Mouse (Mus musculus): Measurements from ENCODE around the gene Ppt2. TPM values are rescaled to one million over a fixed set of nuclear protein-coding genes. Genes with fewer than 3 reads are reported as not detected.

The Ppt2 gene
- polyA plus RNA-seq, 1 experiment from 2014 or later = 10.7 TPM

DNA sequence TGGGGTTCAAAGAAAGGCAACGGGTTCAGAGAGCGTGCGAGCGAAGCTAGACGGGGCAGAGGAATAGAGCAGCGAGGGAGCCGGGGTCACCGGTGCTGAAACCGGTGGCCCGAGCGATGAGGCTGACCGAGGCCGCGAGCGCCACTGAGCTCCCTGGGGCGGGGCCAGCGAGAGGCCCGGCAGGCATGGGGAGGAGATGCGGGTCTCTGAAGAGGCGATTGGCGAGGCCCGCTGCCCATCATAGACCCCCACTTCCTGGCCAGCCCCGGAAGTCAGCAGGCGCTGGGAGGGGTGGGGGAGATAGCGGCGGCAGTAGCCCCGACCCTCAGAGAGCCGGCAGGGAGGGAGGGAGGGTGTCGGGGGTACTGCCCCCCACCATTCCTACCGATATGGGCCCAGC is 22.7 kb downstream of the Ppt2 start:
- Histone ChIP-seq H3K9me3 (replicated peaks) (no peaks in the 10 kb centered on the region), H3K36me3 (replicated peaks) (peaks cover 21% of the 10 kb centered on the region), H3K27ac (replicated peaks) (peak overlapping the region; percentile 89), H3K4me2 (peak overlapping the region; percentile 97), H3K4me3 (replicated peaks) (peak overlapping the region; percentile 89), H3K9ac (peak overlapping the region; percentile 94), H3K4me1 (replicated peaks) (peaks cover 61% of the 10 kb centered on the region), H3K27me3 (no peaks in the 10 kb centered on the region)
- under 1% methylated on average over 30 of the region's 30 CpGs for WGBS (ENCODE audit: insufficient replicate concordance)
- peak; percentile 10 for ATAC-seq (ENCODE audit: insufficient read depth)

DNA sequence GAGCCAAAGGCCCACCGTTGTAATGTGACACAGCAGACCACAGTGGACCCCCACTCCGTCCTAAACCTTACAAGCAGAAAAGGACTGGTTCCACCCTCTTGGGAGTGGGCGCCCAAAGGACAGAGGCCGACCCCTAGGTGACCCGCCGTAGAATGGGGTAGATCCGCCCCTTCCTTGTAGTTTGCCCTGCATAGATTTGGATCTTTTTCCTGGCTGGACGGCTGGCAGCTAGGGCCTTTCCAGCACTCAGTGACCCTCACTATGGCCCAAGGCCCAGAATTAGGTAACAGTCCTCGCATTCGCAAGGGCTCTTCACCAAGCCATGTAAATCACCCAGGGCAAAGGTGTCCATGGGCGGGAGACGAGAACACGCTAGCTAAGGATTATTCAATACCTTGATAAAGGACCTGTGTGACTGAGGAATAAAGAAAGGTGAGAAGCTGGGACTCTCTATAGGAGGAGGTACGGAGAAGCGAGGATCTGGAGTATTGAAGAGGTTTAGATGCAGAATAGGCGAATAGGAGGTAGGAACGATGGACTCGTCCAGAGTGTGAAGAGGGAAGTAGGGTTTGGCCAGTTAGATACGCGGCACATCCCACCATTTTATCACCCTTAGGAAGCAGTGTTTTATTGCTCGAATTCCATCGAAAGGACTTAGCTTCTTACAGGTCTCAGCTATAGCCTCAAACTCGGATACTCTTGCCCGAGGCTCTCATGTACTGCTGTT is 23.6 kb downstream of the Ppt2 start:
- H3K4me2 ChIP-seq = peak overlapping the region; percentile 97
- H3K36me3 ChIP-seq (replicated peaks) = peaks cover 23% of the 10 kb centered on the region
- no peak for ATAC-seq (ENCODE audit: insufficient read depth)
- H3K4me1 ChIP-seq (replicated peaks) = peaks cover 69% of the 10 kb centered on the region
- peak overlapping the region; percentile 89 for H3K4me3 ChIP-seq (replicated peaks)
- H3K27ac ChIP-seq (replicated peaks) = peak overlapping the region; percentile 89
- 10% methylated on average over 24 of the region's 24 CpGs for WGBS (ENCODE audit: insufficient replicate concordance)
- no peaks in the 10 kb centered on the region for H3K27me3 ChIP-seq
- no peaks in the 10 kb centered on the region for H3K9me3 ChIP-seq (replicated peaks)
- peak overlapping the region; percentile 94 for H3K9ac ChIP-seq

DNA sequence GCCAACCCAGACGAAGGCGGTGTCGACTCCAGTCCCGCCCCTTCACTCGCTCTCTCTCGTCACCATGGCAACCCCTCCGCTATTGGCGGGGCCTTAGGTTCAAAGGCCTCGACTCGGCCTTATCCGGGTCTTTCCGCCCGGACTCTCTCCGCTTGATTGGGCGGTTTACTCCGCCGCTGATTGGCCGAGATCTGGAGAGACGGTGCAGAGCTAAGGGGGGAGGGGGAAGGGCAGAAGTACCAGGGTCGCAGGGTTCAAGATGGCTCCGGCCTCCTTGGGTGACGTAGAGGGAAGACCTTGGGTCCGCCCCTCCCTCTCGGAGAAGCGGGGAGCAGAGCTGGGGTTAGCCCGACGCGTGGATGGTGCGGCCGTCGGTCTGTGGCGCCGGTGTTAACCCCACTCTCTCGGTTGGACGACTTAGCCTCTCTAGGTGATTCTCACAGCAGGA is 24.2 kb downstream of the Ppt2 start, which contains the start of gene Agpat1:
Gene Agpat1, plus strand, starts transcription at position 202 of the 448 bp plus-strand sequence.
- no peaks in the 10 kb centered on the region for H3K9me3 ChIP-seq (replicated peaks)
- H3K9ac ChIP-seq = peak within 1 kb of the TSS; percentile 94
- ATAC-seq (ENCODE audit: insufficient read depth) = peak; percentile 79
- peak within 1 kb of the TSS; percentile 97 for H3K4me2 ChIP-seq
- H3K36me3 ChIP-seq (replicated peaks) = peaks cover 23% of the 10 kb centered on the region
- peak within 1 kb of the TSS; percentile 89 for H3K4me3 ChIP-seq (replicated peaks)
- H3K27ac ChIP-seq (replicated peaks) = peak within 1 kb of the TSS; percentile 89
- no peaks in the 10 kb centered on the region for H3K27me3 ChIP-seq
- 0% methylated on average over 35 of the region's 35 CpGs for WGBS (ENCODE audit: insufficient replicate concordance)
- peaks cover 73% of the 10 kb centered on the region for H3K4me1 ChIP-seq (replicated peaks)

DNA sequence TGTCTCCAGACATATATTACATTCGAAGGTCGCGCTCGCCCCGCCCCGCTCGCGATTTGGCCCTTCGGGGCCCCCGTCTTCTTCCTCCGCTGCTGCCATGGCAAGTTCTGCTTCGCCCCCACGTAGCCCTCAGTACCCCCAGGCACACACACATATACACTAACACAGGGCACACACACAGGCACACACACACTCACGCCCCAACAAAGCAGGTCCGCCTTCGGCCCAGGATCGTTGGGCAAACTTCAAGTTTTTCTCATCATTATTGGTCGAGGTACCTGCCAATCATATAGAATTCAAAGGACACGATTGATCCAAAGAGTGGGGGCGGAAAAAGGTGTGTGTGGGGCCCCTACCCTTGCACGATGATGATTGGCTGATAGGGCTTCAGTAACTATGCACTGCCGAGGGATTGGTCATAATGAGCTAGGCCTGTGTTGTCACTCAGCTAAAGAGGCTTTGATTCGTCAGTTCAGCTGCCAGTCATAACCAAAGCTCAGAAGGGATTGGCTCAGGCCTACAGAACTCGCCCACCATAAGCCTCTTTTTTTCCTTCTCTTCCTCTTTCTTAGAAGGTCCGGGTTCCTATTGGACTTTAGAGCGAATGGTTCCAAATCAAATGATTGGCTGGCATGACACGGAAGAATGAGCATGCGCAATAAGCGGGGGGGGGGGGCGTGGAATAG is 24.8 kb downstream of the Ppt2 start, which contains the start of gene Rnf5:
Gene Rnf5, minus strand, starts transcription at position 316 of the 686 bp plus-strand sequence.
- H3K27me3 ChIP-seq = no peaks in the 10 kb centered on the region
- H3K4me3 ChIP-seq (replicated peaks) = peak within 1 kb of the TSS; percentile 89
- WGBS (ENCODE audit: insufficient replicate concordance) = under 1% methylated on average over 30 of the region's 30 CpGs
- peak within 1 kb of the TSS; percentile 97 for H3K4me2 ChIP-seq
- H3K36me3 ChIP-seq (replicated peaks) = peaks cover 23% of the 10 kb centered on the region
- peak within 1 kb of the TSS; percentile 89 for H3K27ac ChIP-seq (replicated peaks)
- H3K9me3 ChIP-seq (replicated peaks) = no peaks in the 10 kb centered on the region
- H3K9ac ChIP-seq = peak within 1 kb of the TSS; percentile 94
- H3K4me1 ChIP-seq (replicated peaks) = peaks cover 71% of the 10 kb centered on the region
- ATAC-seq (ENCODE audit: insufficient read depth) = peak; percentile 89

DNA sequence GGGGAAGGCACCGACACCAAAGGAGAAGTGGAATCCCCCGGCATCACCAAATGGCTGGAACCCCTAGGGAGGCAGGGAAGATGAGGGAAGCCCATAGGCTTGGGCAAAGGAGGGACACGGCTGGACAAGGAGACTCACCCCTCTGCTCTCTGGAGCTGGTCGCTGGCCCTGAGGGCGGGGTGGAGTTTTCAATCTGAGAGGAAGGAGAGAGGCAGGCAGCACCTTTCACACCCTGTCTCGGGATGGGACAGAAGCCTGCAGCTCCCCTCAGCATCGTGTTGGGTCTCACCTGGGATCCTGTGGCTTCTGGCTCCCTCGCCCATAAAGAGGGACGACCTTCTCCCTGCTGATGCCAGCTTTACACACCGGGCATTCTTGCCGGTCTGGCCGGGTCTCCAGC is 26.5 kb downstream of the Ppt2 start:
- Histone ChIP-seq H3K36me3 (replicated peaks) (peaks cover 20% of the 10 kb centered on the region), H3K4me3 (replicated peaks) (peak overlapping the region; percentile 89; the same call in 1 of the 2 replicates), H3K27me3 (no peaks in the 10 kb centered on the region), H3K27ac (replicated peaks) (no peak overlapping the region), H3K4me2 (peak overlapping the region; percentile 97), H3K4me1 (replicated peaks) (peaks cover 70% of the 10 kb centered on the region), H3K9ac (0 out of 2 replicates have a peak overlapping the region, but pooled peaks have one; percentile 85), H3K9me3 (replicated peaks) (no peaks in the 10 kb centered on the region)
- WGBS (ENCODE audit: insufficient replicate concordance) = 85% methylated on average over 12 of the region's 12 CpGs
- ATAC-seq (ENCODE audit: insufficient read depth) = no peak

DNA sequence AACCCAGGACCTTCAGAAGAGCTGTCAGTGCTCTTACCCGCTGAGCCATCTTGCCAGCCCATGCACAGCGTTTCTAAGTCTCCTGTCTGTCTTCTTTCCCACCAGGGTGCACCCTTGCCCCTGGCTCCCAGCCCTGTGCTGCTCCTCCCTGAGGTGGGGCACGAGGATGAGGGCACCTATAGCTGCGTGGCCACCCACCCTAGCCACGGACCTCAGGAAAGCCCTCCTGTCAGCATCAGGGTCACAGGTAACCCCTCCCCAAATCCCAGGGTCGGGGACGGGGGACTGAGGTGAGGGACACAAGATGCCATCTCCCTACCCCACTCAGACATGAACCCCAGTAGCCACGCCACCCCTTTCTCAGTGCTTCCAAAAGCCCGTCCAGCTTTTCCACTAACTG is 28.4 kb downstream of the Ppt2 start:
- Histone ChIP-seq H3K4me2 (no peak overlapping the region), H3K36me3 (replicated peaks) (peaks cover 34% of the 10 kb centered on the region), H3K4me1 (replicated peaks) (peaks cover 60% of the 10 kb centered on the region), H3K27me3 (no peaks in the 10 kb centered on the region), H3K9me3 (replicated peaks) (no peaks in the 10 kb centered on the region), H3K4me3 (replicated peaks) (no peak overlapping the region), H3K27ac (replicated peaks) (no peak overlapping the region), H3K9ac (no peak overlapping the region)
- no peak for ATAC-seq (ENCODE audit: insufficient read depth)
- whole genome bisulfite sequencing (ENCODE audit: insufficient replicate concordance) = 71% methylated on average over 9 of the region's 9 CpGs

DNA sequence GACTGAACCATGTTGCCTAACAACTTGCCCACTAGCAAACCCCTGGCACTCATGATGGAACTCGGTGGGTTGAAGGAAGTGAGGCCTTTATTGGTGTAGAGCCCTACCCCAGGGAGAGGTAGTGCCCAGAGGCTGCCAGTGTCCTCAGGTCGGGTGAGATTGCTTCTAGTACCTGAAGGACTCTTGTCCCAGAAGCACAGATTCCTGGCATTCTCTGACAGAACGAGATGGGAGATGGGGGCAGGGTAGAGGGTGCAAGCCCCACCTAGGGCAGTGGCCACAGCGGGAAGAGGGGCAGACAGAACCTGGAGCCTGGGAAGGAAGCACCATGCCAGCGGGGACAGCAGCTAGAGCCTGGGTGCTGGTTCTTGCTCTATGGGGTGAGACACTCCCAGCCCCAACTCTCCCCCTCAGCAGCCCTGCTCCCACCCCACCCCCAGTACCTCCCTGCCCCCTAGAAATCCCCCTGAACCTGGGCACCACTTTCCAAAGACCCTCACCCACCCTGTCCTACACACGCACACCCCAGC is 30.7 kb downstream of the Ppt2 start, which contains the start of gene Ager:
Gene Ager, plus strand, starts transcription at position 297 of the 530 bp plus-strand sequence.
- 21% methylated on average over 6 of the region's 6 CpGs for WGBS (ENCODE audit: insufficient replicate concordance)
- peaks cover 44% of the 10 kb centered on the region for H3K36me3 ChIP-seq (replicated peaks)
- H3K4me3 ChIP-seq (replicated peaks) = no peak within 1 kb of the TSS
- H3K4me1 ChIP-seq (replicated peaks) = peaks cover 70% of the 10 kb centered on the region
- H3K9me3 ChIP-seq (replicated peaks) = no peaks in the 10 kb centered on the region
- H3K27ac ChIP-seq (replicated peaks) = no peak within 1 kb of the TSS
- no peaks in the 10 kb centered on the region for H3K27me3 ChIP-seq
- no peak within 1 kb of the TSS for H3K4me2 ChIP-seq
- H3K9ac ChIP-seq = no peak within 1 kb of the TSS
- no peak for ATAC-seq (ENCODE audit: insufficient read depth)

DNA sequence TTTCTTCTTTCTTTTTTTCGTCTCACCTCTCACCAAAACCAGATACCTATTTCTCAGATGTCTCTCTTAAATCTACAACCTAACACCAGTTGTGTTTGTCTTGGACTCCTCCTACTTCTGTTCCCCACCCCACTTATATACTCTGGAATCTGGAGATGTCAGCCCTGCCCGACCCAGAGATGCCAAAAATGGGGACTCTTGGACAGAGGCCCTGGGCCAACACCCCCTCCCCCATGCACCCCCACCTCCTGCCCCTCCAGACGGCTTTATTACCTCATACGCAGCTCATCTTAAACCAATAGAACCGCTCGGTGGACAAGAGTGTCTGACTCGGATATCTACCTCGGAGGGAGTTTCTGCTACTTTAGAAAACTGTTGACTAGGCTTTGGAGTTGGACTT is 32.2 kb downstream of the Ppt2 start:
- Histone ChIP-seq H3K9me3 (replicated peaks) (no peaks in the 10 kb centered on the region), H3K27me3 (no peaks in the 10 kb centered on the region), H3K27ac (replicated peaks) (no peak overlapping the region), H3K9ac (no peak overlapping the region), H3K36me3 (replicated peaks) (peaks cover 35% of the 10 kb centered on the region), H3K4me1 (replicated peaks) (peaks cover 73% of the 10 kb centered on the region), H3K4me2 (no peak overlapping the region), H3K4me3 (replicated peaks) (no peak overlapping the region)
- no peak for ATAC-seq (ENCODE audit: insufficient read depth)
- WGBS (ENCODE audit: insufficient replicate concordance) = 67% methylated on average over 8 of the region's 8 CpGs

DNA sequence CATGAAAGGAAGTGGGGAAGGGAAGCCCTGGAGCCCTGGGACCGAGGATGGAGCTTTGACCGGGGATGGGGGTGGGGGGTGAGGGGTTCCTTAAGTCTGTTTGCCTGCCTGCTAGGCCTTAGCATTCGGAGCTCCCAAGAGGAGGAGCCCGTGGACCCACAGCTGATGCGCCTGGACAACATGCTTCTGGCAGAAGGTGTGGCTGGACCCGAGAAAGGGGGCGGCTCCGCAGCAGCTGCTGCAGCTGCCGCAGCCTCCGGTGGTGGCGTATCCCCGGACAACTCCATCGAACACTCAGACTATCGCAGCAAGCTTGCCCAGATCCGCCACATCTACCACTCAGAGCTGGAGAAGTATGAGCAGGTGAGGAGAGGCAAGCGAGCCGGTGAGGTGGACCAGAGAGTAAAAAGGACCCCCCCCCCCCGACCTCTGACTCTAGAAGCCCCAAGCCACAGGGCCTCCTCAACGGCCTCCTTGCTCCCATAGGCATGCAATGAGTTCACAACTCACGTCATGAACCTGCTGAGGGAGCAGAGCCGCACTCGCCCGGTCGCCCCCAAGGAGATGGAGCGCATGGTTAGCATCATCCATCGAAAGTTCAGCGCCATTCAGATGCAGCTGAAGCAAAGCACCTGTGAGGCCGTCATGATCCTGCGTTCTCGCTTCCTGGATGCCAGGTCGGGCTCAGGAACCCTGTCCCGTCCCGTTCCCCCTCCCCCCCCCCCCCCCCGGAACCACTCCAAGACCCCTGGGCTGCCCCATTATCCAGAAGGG is 34.4 kb downstream of the Ppt2 start:
- Histone ChIP-seq H3K9me3 (replicated peaks) (no peaks in the 10 kb centered on the region), H3K27ac (replicated peaks) (peak overlapping the region; percentile 87), H3K36me3 (replicated peaks) (peaks cover 23% of the 10 kb centered on the region), H3K4me2 (peak overlapping the region; percentile 100), H3K9ac (peak overlapping the region; percentile 91; the same call in 1 of the 2 replicates), H3K4me3 (replicated peaks) (peak overlapping the region; percentile 84), H3K27me3 (no peaks in the 10 kb centered on the region), H3K4me1 (replicated peaks) (peaks cover 82% of the 10 kb centered on the region)
- 70% methylated on average over 34 of the region's 34 CpGs for WGBS (ENCODE audit: insufficient replicate concordance)
- no peak for ATAC-seq (ENCODE audit: insufficient read depth)

DNA sequence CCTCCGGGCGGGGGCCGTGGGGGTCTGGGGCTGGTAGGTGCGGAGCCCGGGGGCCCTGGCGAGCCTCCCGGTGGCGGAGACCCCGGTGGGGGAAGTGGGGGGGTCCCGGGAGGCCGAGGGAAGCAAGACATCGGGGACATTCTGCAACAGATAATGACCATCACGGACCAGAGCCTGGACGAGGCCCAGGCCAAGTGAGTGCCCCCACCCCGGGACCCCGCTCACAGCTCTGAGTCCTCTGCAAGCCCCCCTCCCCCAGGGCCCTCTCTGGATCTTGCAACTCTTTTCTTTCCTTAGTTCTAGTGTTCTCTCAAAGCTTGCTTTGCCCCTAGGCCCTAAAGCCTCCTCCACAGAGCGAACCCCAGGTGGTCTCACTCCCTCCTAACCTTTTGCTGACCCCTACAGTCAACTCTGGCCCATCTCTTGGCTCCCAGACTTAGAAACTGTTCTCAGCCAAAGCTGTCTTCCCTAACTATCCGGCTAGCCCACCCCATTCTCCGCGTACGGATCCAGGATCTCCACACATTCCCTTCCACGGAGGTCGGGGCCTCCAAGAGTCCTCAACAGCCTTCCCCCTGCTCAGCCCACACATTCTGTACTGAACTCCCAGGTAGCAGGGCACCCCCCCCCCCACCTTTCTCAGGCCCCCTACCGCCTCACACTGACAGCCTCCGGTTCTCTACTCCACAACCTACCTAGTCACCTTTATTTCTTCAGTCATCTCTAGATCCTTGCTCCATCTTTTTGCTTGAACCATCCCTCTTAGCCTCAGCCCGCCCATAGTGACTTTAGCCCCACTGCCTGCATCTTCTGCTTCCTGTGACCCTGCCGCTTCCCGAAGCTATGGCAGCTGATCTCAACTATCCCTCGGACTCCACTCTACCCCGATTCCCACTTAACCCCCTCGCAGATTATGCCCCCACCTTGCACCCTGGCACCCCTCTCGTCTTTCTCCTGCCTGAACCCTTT is 35.4 kb downstream of the Ppt2 start:
- peak overlapping the region; percentile 84 for H3K4me3 ChIP-seq (replicated peaks)
- ATAC-seq (ENCODE audit: insufficient read depth) = no peak
- no peaks in the 10 kb centered on the region for H3K9me3 ChIP-seq (replicated peaks)
- H3K27me3 ChIP-seq = no peaks in the 10 kb centered on the region
- peak overlapping the region; percentile 87 for H3K27ac ChIP-seq (replicated peaks)
- peaks cover 23% of the 10 kb centered on the region for H3K36me3 ChIP-seq (replicated peaks)
- H3K4me1 ChIP-seq (replicated peaks) = peaks cover 83% of the 10 kb centered on the region
- peak overlapping the region; percentile 91 for H3K9ac ChIP-seq
- H3K4me2 ChIP-seq = peak overlapping the region; percentile 100
- 3% methylated on average over 32 of the region's 32 CpGs for WGBS (ENCODE audit: insufficient replicate concordance)

All from liver, embryonic 15.5 days (tissue).